Mouse (Mus musculus): ENCODE measurements around the gene Grsf1. TPM values are rescaled to one million over a fixed set of nuclear protein-coding genes. Genes with fewer than 3 reads are reported as not detected.

The Grsf1 gene
- polyA plus RNA-seq, 1 experiment: 120 TPM

GRCm38 (mm10) chr5:88685306-88685705 lies 9.3 kb upstream of the Grsf1 start:
- Histone ChIP-seq H3K27ac (ENCODE audit: insufficient read depth, low read length) (no peak overlapping the region), H3K27me3 (ENCODE audit: control insufficient read depth, insufficient read depth, low read length) (no peaks in the 10 kb centered on the region), H3K4me3 (replicated peaks; ENCODE audit: insufficient read depth, low read depth, low read length) (no peak overlapping the region), H3K4me1 (ENCODE audit: control insufficient read depth, insufficient read depth, low read length) (no peaks in the 10 kb centered on the region)
- WGBS: 29% methylated on average over 6 of the region's 6 CpGs
- TF ChIP-seq POLR2A (IDR thresholded peaks at IDR 0.05; ENCODE audit: borderline replicate concordance, insufficient read depth, low read length) (no peak), CTCF (IDR thresholded peaks at IDR 0.05; ENCODE audit: borderline replicate concordance, insufficient read depth, low read depth, low read length) (no peak)
- DNase-seq: no peak

GRCm38 (mm10) chr5:88684226-88684625 lies 8.3 kb upstream of the Grsf1 start:
- Histone ChIP-seq H3K4me3 (replicated peaks; ENCODE audit: insufficient read depth, low read depth, low read length) (no peak overlapping the region), H3K27me3 (ENCODE audit: control insufficient read depth, insufficient read depth, low read length) (no peaks in the 10 kb centered on the region), H3K27ac (ENCODE audit: insufficient read depth, low read length) (no peak overlapping the region), H3K4me1 (ENCODE audit: control insufficient read depth, insufficient read depth, low read length) (no peaks in the 10 kb centered on the region)
- no peak for DNase-seq
- 66% methylated on average over 3 of the region's 3 CpGs for WGBS
- no peak for TF ChIP-seq CTCF (IDR thresholded peaks at IDR 0.05; ENCODE audit: borderline replicate concordance, insufficient read depth, low read depth, low read length)
- TF ChIP-seq POLR2A (IDR thresholded peaks at IDR 0.05; ENCODE audit: borderline replicate concordance, insufficient read depth, low read length): no peak

- 90% methylated on average over 9 of the region's 9 CpGs for WGBS
These were observed 7.7 kb upstream of the Grsf1 start for GRCm38 (mm10) chr5:88683706-88684105.

GRCm38 (mm10) chr5:88680567-88680966 lies 4.6 kb upstream of the Grsf1 start:
- 82% methylated on average over 6 of the region's 6 CpGs for WGBS

More at GRCm38 (mm10) chr5:88683706-88684105, 7.7 kb upstream of the Grsf1 start:
- no peak for DNase-seq
- no peaks in the 10 kb centered on the region for H3K27me3 ChIP-seq (ENCODE audit: control insufficient read depth, insufficient read depth, low read length)
- TF ChIP-seq POLR2A (IDR thresholded peaks at IDR 0.05; ENCODE audit: borderline replicate concordance, insufficient read depth, low read length): no peak
- no peak for TF ChIP-seq CTCF (IDR thresholded peaks at IDR 0.05; ENCODE audit: borderline replicate concordance, insufficient read depth, low read depth, low read length)
- H3K4me1 ChIP-seq (ENCODE audit: control insufficient read depth, insufficient read depth, low read length): no peaks in the 10 kb centered on the region
- no peak overlapping the region for H3K27ac ChIP-seq (ENCODE audit: insufficient read depth, low read length)
- H3K4me3 ChIP-seq (replicated peaks; ENCODE audit: insufficient read depth, low read depth, low read length): no peak overlapping the region

GRCm38 (mm10) chr5:88679341-88679740 lies 3.4 kb upstream of the Grsf1 start:
- H3K27me3 ChIP-seq (ENCODE audit: control insufficient read depth, insufficient read depth, low read length): no peaks in the 10 kb centered on the region
- TF ChIP-seq POLR2A (IDR thresholded peaks at IDR 0.05; ENCODE audit: borderline replicate concordance, insufficient read depth, low read length) (no peak), CTCF (IDR thresholded peaks at IDR 0.05; ENCODE audit: borderline replicate concordance, insufficient read depth, low read depth, low read length) (no peak)
- no peak overlapping the region for H3K4me3 ChIP-seq (replicated peaks; ENCODE audit: insufficient read depth, low read depth, low read length)
- no peaks in the 10 kb centered on the region for H3K4me1 ChIP-seq (ENCODE audit: control insufficient read depth, insufficient read depth, low read length)
- WGBS: 12% methylated on average over 6 of the region's 6 CpGs
- DNase-seq: no peak
- H3K27ac ChIP-seq (ENCODE audit: insufficient read depth, low read length): no peak overlapping the region

More at GRCm38 (mm10) chr5:88680567-88680966, 4.6 kb upstream of the Grsf1 start:
- TF ChIP-seq CTCF (IDR thresholded peaks at IDR 0.05; ENCODE audit: borderline replicate concordance, insufficient read depth, low read depth, low read length) (no peak), POLR2A (IDR thresholded peaks at IDR 0.05; ENCODE audit: borderline replicate concordance, insufficient read depth, low read length) (no peak)
- Histone ChIP-seq H3K27ac (ENCODE audit: insufficient read depth, low read length) (no peak overlapping the region), H3K4me1 (ENCODE audit: control insufficient read depth, insufficient read depth, low read length) (no peaks in the 10 kb centered on the region), H3K4me3 (replicated peaks; ENCODE audit: insufficient read depth, low read depth, low read length) (no peak overlapping the region), H3K27me3 (ENCODE audit: control insufficient read depth, insufficient read depth, low read length) (no peaks in the 10 kb centered on the region)
- DNase-seq: no peak

- peaks cover under 1% of the 10 kb centered on the region; the same call in 1 of the 2 replicates for H3K4me1 ChIP-seq (ENCODE audit: control insufficient read depth, insufficient read depth, low read length)
- no peak for TF ChIP-seq CTCF (IDR thresholded peaks at IDR 0.05; ENCODE audit: borderline replicate concordance, insufficient read depth, low read depth, low read length)
- no peak for TF ChIP-seq POLR2A (IDR thresholded peaks at IDR 0.05; ENCODE audit: borderline replicate concordance, insufficient read depth, low read length)
These were observed 3.0 kb upstream of the Grsf1 start for GRCm38 (mm10) chr5:88678929-88679328.

GRCm38 (mm10) chr5:88674703-88675442 lies 1.1 kb downstream of the Grsf1 start:
- Histone ChIP-seq H3K4me3 (replicated peaks; ENCODE audit: insufficient read depth, low read depth, low read length) (peak overlapping the region; percentile 99), H3K27ac (ENCODE audit: insufficient read depth, low read length) (peak overlapping the region; percentile 90), H3K4me1 (ENCODE audit: control insufficient read depth, insufficient read depth, low read length) (peaks cover 7% of the 10 kb centered on the region), H3K27me3 (ENCODE audit: control insufficient read depth, insufficient read depth, low read length) (no peaks in the 10 kb centered on the region)
- peak in 1 of 2 experiments; percentile 23 for DNase-seq
- TF ChIP-seq CTCF (IDR thresholded peaks at IDR 0.05; ENCODE audit: borderline replicate concordance, insufficient read depth, low read depth, low read length) (no peak), POLR2A (IDR thresholded peaks at IDR 0.05; ENCODE audit: borderline replicate concordance, insufficient read depth, low read length) (no peak)
- 1% methylated on average over 45 of the region's 47 CpGs for WGBS

More at GRCm38 (mm10) chr5:88678929-88679328, 3.0 kb upstream of the Grsf1 start:
- Histone ChIP-seq H3K4me3 (replicated peaks; ENCODE audit: insufficient read depth, low read depth, low read length) (no peak overlapping the region), H3K27ac (ENCODE audit: insufficient read depth, low read length) (no peak overlapping the region), H3K27me3 (ENCODE audit: control insufficient read depth, insufficient read depth, low read length) (no peaks in the 10 kb centered on the region)
- DNase-seq: no peak
- 54% methylated on average over 7 of the region's 7 CpGs for WGBS

GRCm38 (mm10) chr5:88663875-88664274 lies 12.1 kb downstream of the Grsf1 start:
- WGBS: 46% methylated on average over 5 of the region's 5 CpGs
- no peak overlapping the region for H3K4me3 ChIP-seq (replicated peaks; ENCODE audit: insufficient read depth, low read depth, low read length)

More at GRCm38 (mm10) chr5:88663875-88664274, 12.1 kb downstream of the Grsf1 start:
- TF ChIP-seq CTCF (IDR thresholded peaks at IDR 0.05; ENCODE audit: borderline replicate concordance, insufficient read depth, low read depth, low read length) (no peak), POLR2A (IDR thresholded peaks at IDR 0.05; ENCODE audit: borderline replicate concordance, insufficient read depth, low read length) (no peak)
- no peak for DNase-seq
- Histone ChIP-seq H3K27me3 (ENCODE audit: control insufficient read depth, insufficient read depth, low read length) (no peaks in the 10 kb centered on the region), H3K27ac (ENCODE audit: insufficient read depth, low read length) (no peak overlapping the region), H3K4me1 (ENCODE audit: control insufficient read depth, insufficient read depth, low read length) (no peaks in the 10 kb centered on the region; the same call in 1 of the 2 replicates)

Data from cerebellum, adult 2 months (tissue).